Mouse (Mus musculus) adrenal gland (tissue): ENCODE data around the gene Arhgef10l.

Source experiments
- intact Hi-C: fragments of 180-260 bp; cut with DNase I; formaldehyde crosslinking; loops from one replicate; pipeline ENCODE4 v1.15.1; 2025

Arhgef10l gene

DNA sequence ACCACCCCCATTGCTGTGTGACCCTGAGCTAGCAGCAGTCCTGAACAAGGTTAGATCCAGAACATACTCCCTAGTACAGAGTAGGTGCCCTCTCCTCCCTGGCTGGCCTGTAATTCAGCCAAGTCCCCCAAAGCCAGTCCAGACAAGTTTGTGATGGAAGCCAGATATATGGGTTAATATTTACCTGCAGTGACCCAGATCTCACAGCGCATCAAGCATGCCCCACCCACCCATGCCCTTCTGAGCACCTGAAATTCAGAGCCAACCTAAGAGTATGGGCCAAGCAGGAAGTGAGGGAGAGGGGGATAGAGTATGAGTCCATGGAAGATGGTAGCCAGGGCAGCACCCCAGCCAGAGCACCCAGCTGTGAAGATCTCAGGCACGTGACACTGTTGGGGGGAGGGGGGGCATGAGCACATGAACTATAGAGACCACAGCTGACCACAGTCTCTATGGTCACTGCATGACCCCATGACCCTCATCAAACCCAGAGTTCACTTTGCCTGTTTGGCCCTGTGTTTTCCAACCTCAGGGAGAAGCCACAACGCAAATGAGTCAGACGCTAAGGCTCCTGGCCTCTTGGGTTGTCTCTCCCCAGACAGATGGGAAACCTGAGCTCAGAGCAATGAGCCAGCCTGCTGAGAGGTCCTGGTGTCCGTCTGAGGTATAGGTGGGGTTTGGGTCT is 29.4 kb downstream of the Arhgef10l start:
- intact Hi-C loops, result no loop called here

- intact Hi-C loops, result no loop called here
Measured at GRCm38 (mm10) chr4:140634861-140635388, 30.9 kb downstream of the Arhgef10l start.

DNA sequence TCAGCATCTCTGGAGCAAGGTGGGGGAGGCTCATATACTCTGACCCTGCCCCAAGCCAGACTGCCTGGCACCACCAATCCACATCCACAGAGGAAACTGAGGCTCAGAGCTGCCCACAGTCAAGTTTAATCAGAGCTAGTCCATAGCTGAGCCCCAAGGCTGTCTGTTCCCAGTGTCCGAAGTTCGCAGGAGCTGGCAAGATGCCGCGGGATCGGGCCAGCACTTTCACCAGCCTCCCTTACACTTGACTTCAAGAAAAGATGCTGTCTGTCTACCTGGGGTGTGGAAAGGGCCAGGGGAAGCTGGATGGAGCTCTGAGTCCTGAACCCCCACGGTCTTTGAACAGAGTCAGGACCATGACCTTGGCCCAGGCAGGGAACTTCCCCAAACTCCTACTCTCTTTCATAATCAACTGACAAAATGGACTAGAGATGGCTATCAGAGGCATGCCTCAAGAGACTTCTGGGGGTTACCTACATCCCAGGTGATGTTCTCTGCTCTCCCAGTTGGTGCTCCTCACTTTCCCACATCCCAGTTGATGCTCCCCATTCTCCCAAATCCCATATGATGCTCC is 34.4 kb downstream of the Arhgef10l start:
- intact Hi-C loops, result no loop called here

DNA sequence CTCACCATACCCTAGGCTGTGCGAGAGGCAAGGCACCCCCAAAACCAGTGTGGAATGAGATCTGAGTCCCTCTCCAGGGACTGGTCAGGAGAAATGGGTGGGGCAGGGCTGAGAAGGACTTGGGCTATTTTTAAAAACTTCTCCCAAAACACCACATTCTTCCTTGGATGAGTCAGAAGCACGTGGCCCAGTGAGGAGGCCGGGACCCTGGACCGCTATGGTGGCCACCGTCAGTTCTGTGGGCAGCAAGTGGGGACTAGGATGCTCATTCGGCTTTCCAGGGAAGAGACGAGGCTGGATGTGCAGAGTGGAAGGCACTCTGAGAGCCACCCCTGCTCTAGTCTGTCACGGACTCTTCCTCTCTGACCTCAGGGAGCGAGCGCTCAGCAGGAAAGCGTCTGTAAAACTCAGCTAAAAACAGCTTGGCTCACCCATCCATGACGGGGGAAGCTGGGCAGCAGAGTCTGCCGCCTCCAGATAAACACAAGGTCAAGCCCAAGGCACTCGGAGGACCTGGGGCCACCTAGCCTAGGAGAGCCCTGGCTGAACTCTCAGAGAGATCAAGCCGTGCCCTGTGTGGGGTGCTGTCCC is 35.1 kb downstream of the Arhgef10l start:
- intact Hi-C loops, result no loop called here

DNA sequence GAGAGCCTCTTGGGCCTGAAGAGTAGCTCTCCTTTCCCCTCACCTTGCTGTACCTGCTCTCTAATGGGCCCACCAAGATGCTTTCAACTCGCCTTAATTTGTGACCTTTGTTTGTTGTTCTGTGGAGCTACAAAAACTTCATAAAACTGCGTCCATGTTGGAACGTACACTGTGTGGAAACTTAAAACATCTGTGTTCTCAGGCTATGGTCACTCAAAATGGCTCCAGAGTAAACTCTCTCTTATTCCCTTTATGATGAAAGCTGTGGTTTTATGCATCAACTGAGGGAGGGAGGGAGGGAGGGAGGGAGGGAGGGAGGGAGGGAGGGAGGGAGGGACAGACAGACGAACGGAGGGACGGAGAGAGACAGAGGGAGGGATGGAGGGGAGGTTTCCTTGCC is 35.7 kb downstream of the Arhgef10l start:
- intact Hi-C loops, result no loop called here

GRCm38 (mm10) chr4:140628971-140629370 is 36.8 kb downstream of the Arhgef10l start:
- intact Hi-C loops, result loop anchor here (5.0 kb wide), 1 partner anchor 33 kb away; no protein-coding TSS in a partner anchor

GRCm38 (mm10) chr4:140628412-140628943 is 37.3 kb downstream of the Arhgef10l start:
- intact Hi-C loops, result loop anchor here (5.0 kb wide), 1 partner anchor 34 kb away; no protein-coding TSS in a partner anchor

- intact Hi-C loops, result loop anchor here (5.0 kb wide), 1 partner anchor 36 kb away; no protein-coding TSS in a partner anchor
Measured at GRCm38 (mm10) chr4:140625651-140626525, 39.9 kb downstream of the Arhgef10l start.

GRCm38 (mm10) chr4:140624468-140625176 is 41.2 kb downstream of the Arhgef10l start:
- intact Hi-C loops, result loop anchor here (5.0 kb wide), 1 partner anchor 38 kb away; no protein-coding TSS in a partner anchor

- intact Hi-C loops, result no loop called here
Measured at GRCm38 (mm10) chr4:140624087-140624467, 41.7 kb downstream of the Arhgef10l start.

GRCm38 (mm10) chr4:140622819-140623218 is 43.0 kb downstream of the Arhgef10l start:
- intact Hi-C loops, result no loop called here

GRCm38 (mm10) chr4:140620496-140620895 is 45.3 kb downstream of the Arhgef10l start:
- intact Hi-C loops, result no loop called here

DNA sequence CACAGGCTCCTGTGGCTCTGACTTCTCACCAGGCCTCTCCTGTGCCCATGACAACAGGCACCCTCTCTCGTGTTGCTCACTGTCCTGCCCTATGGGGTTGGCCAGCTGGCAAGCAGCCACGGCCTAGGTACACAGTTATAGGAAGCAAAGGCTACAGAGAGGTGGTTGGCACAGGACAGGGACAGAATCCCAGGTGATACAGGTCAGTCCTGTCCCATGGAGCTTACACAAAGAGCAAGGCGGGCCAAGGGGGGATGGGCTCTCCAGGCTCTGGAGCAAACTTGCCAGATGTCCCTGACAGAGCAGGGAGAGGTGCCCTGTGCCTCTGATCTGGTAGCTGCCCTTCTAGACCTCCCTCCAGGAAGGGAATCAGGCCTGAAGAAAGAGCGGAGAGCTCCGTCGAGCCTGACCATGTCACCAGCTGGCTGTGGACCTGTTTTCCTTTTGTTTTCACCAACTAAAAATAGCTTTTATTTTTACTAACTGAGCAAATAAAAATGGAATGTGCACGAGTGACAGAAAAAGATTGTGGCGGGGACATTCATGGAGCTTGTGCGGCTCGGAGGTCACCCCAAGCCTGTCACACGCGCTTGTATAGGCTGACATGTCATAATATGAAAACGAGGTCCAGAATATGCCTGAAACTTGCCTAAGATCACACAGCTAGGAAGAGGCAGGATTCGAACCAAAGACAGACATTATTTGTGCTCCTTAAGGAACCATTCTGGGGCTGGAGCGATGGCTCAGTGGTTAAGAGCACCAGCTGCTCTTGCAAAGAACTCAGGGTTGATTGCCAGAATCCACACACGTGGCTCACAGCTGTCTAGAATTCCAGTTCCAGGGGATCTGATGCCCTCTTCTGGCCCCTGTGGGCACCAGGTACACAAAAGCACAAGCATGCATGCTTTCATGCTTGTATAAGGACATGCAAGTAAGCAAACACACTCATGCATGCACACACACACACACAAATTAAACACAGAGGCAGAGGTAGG is 48.1 kb downstream of the Arhgef10l start:
- intact Hi-C loops, result no loop called here

DNA sequence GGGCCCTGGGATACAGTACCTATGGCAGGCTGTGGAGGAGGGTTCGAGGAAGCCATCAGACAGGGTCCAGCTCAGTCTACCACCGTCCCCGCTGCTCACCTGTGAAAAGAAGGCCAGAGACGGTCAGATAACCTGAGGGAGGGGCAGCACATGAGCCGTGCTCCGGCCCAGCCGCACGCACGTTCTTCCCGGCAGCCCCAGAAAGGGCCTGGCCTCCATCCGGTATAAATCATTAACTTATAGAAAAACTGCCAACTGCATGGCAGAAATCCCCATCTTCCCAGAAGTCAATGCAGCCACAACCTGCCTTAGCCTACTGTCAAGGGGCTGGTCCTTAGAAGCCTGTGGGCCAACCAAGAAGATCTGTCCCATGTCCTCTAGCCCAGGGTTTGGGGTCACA is 48.9 kb downstream of the Arhgef10l start:
- intact Hi-C loops, result no loop called here

DNA sequence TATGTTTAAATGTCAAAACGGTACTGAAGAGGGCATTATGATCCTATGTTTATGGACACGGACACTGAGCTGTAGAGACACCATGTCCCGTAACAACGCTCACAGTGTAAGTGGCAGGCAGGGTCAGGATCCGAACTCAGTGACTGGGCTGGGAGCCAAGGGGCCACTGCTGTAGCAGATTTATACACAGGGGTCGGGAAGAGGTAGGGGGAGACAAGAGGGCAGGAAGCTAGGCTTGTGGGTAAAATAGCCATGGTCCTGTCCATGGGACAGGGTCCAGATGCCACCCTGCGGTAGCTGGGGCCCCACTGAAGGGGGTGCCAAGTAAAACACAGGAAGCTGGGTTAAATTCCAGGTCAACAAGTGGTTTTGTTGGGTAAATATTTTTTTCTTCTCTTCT is 49.6 kb downstream of the Arhgef10l start:
- intact Hi-C loops, result no loop called here

GRCm38 (mm10) chr4:140615771-140616170 is 50.0 kb downstream of the Arhgef10l start:
- intact Hi-C loops, result no loop called here

DNA sequence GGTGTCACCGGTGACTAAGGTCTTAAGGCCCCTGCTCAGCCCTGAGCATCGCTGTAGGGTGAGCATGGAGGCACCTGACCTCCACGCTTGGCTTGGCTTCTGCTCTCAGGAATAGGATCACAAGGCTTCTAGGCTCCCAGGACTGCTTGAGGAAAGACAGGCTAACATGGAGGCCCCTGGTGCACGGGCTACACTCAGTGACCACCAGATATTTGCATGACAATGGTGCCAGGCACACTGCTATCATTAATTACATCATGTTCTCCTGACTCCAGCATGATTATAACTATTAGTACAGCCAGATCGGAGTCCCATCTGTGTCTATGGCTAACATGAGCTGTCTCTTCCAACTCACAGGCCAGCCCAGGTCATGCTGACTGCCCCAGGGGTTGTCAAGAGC is 51.3 kb downstream of the Arhgef10l start:
- intact Hi-C loops, result no loop called here

- intact Hi-C loops, result no loop called here
Measured at GRCm38 (mm10) chr4:140614145-140614544, 51.7 kb downstream of the Arhgef10l start.
